Mouse (Mus musculus): ENCODE measurements around the gene Mrpl21. TPM values are rescaled to one million over a fixed set of nuclear protein-coding genes. Genes with fewer than 3 reads are reported as not detected.

Mrpl21 gene
- polyA plus RNA-seq, 1 experiment from 2014 or later = 105 TPM

- no peaks in the 10 kb centered on the region for H3K27me3 ChIP-seq
- no peak overlapping the region for H3K9ac ChIP-seq
- 95% methylated on average over 9 of the region's 9 CpGs for WGBS
- H3K27ac ChIP-seq (replicated peaks) = no peak overlapping the region
- H3K36me3 ChIP-seq = peaks cover 77% of the 10 kb centered on the region
- no peak overlapping the region for H3K4me2 ChIP-seq
- no peaks in the 10 kb centered on the region for H3K9me3 ChIP-seq
- no peak overlapping the region for H3K4me3 ChIP-seq
- H3K4me1 ChIP-seq (replicated peaks) = no peaks in the 10 kb centered on the region
- no peak for ATAC-seq (ENCODE audit: low FRiP score, low read depth)
These were observed 13.4 kb upstream of the Mrpl21 start for GRCm38 (mm10) chr19:3269279-3269678.

GRCm38 (mm10) chr19:3269803-3270202 is 12.9 kb upstream of the Mrpl21 start:
- Histone ChIP-seq H3K36me3 (peaks cover 76% of the 10 kb centered on the region), H3K4me3 (no peak overlapping the region), H3K4me1 (replicated peaks) (no peaks in the 10 kb centered on the region), H3K9me3 (no peaks in the 10 kb centered on the region), H3K4me2 (no peak overlapping the region), H3K27me3 (no peaks in the 10 kb centered on the region), H3K27ac (replicated peaks) (no peak overlapping the region), H3K9ac (no peak overlapping the region)
- no peak for ATAC-seq (ENCODE audit: low FRiP score, low read depth)
- 88% methylated on average over 6 of the region's 6 CpGs for WGBS

GRCm38 (mm10) chr19:3271366-3271765 is 11.3 kb upstream of the Mrpl21 start:
- Histone ChIP-seq H3K36me3 (peaks cover 70% of the 10 kb centered on the region), H3K27me3 (no peaks in the 10 kb centered on the region), H3K9me3 (no peaks in the 10 kb centered on the region), H3K27ac (replicated peaks) (no peak overlapping the region), H3K9ac (no peak overlapping the region), H3K4me2 (no peak overlapping the region), H3K4me3 (no peak overlapping the region), H3K4me1 (replicated peaks) (no peaks in the 10 kb centered on the region)
- 94% methylated on average over 6 of the region's 6 CpGs for WGBS
- no peak for ATAC-seq (ENCODE audit: low FRiP score, low read depth)

- Histone ChIP-seq H3K27me3 (no peaks in the 10 kb centered on the region), H3K4me3 (no peak overlapping the region), H3K9ac (no peak overlapping the region), H3K4me1 (replicated peaks) (no peaks in the 10 kb centered on the region), H3K36me3 (peaks cover 67% of the 10 kb centered on the region), H3K4me2 (no peak overlapping the region), H3K9me3 (no peaks in the 10 kb centered on the region), H3K27ac (replicated peaks) (no peak overlapping the region)
- ATAC-seq (ENCODE audit: low FRiP score, low read depth) = no peak
- 96% methylated on average over 9 of the region's 9 CpGs for WGBS
These were observed 9.4 kb upstream of the Mrpl21 start for GRCm38 (mm10) chr19:3273331-3273730.

- H3K4me3 ChIP-seq = no peak overlapping the region
- peaks cover 66% of the 10 kb centered on the region for H3K36me3 ChIP-seq
- H3K9ac ChIP-seq = no peak overlapping the region
- no peak overlapping the region for H3K27ac ChIP-seq (replicated peaks)
- H3K4me2 ChIP-seq = no peak overlapping the region
- 85% methylated on average over 3 of the region's 3 CpGs for WGBS
- ATAC-seq (ENCODE audit: low FRiP score, low read depth) = peak; percentile 25; the same call in 1 of the 2 replicates
- H3K9me3 ChIP-seq = no peaks in the 10 kb centered on the region
- H3K27me3 ChIP-seq = no peaks in the 10 kb centered on the region
- no peaks in the 10 kb centered on the region; the same call in none of the 2 replicates for H3K4me1 ChIP-seq (replicated peaks)
These were observed 6.8 kb upstream of the Mrpl21 start for GRCm38 (mm10) chr19:3275744-3276365.

GRCm38 (mm10) chr19:3281886-3282285 is 815 bp upstream of the Mrpl21 start:
- H3K4me1 ChIP-seq (replicated peaks) = peaks cover 24% of the 10 kb centered on the region
- H3K9ac ChIP-seq = peak overlapping the region; percentile 80
- peak; percentile 12; the same call in 1 of the 2 replicates for ATAC-seq (ENCODE audit: low FRiP score, low read depth)
- no peaks in the 10 kb centered on the region for H3K9me3 ChIP-seq
- no peak overlapping the region for H3K27ac ChIP-seq (replicated peaks)
- peak overlapping the region; percentile 71 for H3K4me3 ChIP-seq
- H3K27me3 ChIP-seq = no peaks in the 10 kb centered on the region
- WGBS = 71% methylated on average over 4 of the region's 4 CpGs
- peak overlapping the region; percentile 68 for H3K4me2 ChIP-seq
- H3K36me3 ChIP-seq = peaks cover 34% of the 10 kb centered on the region

- no peak overlapping the region for H3K4me3 ChIP-seq
- 81% methylated on average over 1 of the region's 1 CpGs for WGBS
- H3K9ac ChIP-seq = no peak overlapping the region
- H3K36me3 ChIP-seq = peaks cover 51% of the 10 kb centered on the region
- peaks cover 2% of the 10 kb centered on the region; the same call in 1 of the 2 replicates for H3K4me1 ChIP-seq (replicated peaks)
- H3K9me3 ChIP-seq = no peaks in the 10 kb centered on the region
- ATAC-seq (ENCODE audit: low FRiP score, low read depth) = no peak
- no peaks in the 10 kb centered on the region for H3K27me3 ChIP-seq
- no peak overlapping the region for H3K4me2 ChIP-seq
- no peak overlapping the region for H3K27ac ChIP-seq (replicated peaks)
These were observed 6.3 kb downstream of the Mrpl21 start for GRCm38 (mm10) chr19:3289006-3289405.

GRCm38 (mm10) chr19:3292028-3292427 is 9.3 kb downstream of the Mrpl21 start:
- Histone ChIP-seq H3K4me3 (no peak overlapping the region), H3K9ac (no peak overlapping the region), H3K4me1 (replicated peaks) (no peaks in the 10 kb centered on the region), H3K36me3 (peaks cover 41% of the 10 kb centered on the region), H3K9me3 (no peaks in the 10 kb centered on the region), H3K27me3 (no peaks in the 10 kb centered on the region), H3K27ac (replicated peaks) (no peak overlapping the region), H3K4me2 (no peak overlapping the region)
- ATAC-seq (ENCODE audit: low FRiP score, low read depth) = peak; percentile 77
- WGBS = 75% methylated on average over 2 of the region's 2 CpGs

GRCm38 (mm10) chr19:3292993-3293392 is 10.3 kb downstream of the Mrpl21 start:
- no peaks in the 10 kb centered on the region for H3K27me3 ChIP-seq
- H3K4me3 ChIP-seq = no peak overlapping the region
- no peak for ATAC-seq (ENCODE audit: low FRiP score, low read depth)
- 95% methylated on average over 1 of the region's 1 CpGs for WGBS
- H3K27ac ChIP-seq (replicated peaks) = no peak overlapping the region
- H3K4me2 ChIP-seq = no peak overlapping the region
- no peaks in the 10 kb centered on the region for H3K9me3 ChIP-seq
- no peak overlapping the region for H3K9ac ChIP-seq
- peaks cover 37% of the 10 kb centered on the region for H3K36me3 ChIP-seq
- no peaks in the 10 kb centered on the region for H3K4me1 ChIP-seq (replicated peaks)

GRCm38 (mm10) chr19:3295245-3295644 is 12.5 kb downstream of the Mrpl21 start:
- 92% methylated on average over 6 of the region's 6 CpGs for WGBS
- Histone ChIP-seq H3K36me3 (peaks cover 18% of the 10 kb centered on the region), H3K4me2 (no peak overlapping the region), H3K4me3 (no peak overlapping the region), H3K9ac (no peak overlapping the region), H3K27ac (replicated peaks) (no peak overlapping the region), H3K27me3 (no peaks in the 10 kb centered on the region), H3K9me3 (no peaks in the 10 kb centered on the region), H3K4me1 (replicated peaks) (no peaks in the 10 kb centered on the region)
- ATAC-seq (ENCODE audit: low FRiP score, low read depth) = no peak

- Histone ChIP-seq H3K4me2 (no peak overlapping the region), H3K9ac (no peak overlapping the region), H3K27me3 (no peaks in the 10 kb centered on the region), H3K27ac (replicated peaks) (no peak overlapping the region), H3K4me3 (no peak overlapping the region), H3K36me3 (0 out of 2 replicates have a peak, but pooled peaks cover 8% of the 10 kb centered on the region), H3K4me1 (replicated peaks) (no peaks in the 10 kb centered on the region), H3K9me3 (no peaks in the 10 kb centered on the region)
- ATAC-seq (ENCODE audit: low FRiP score, low read depth) = no peak
These were observed 14.3 kb downstream of the Mrpl21 start for GRCm38 (mm10) chr19:3297034-3297433.

GRCm38 (mm10) chr19:3297775-3298174 is 15.1 kb downstream of the Mrpl21 start:
- no peak overlapping the region for H3K9ac ChIP-seq
- no peaks in the 10 kb centered on the region for H3K9me3 ChIP-seq
- H3K27me3 ChIP-seq = no peaks in the 10 kb centered on the region
- no peak overlapping the region for H3K4me2 ChIP-seq
- no peak for ATAC-seq (ENCODE audit: low FRiP score, low read depth)
- H3K27ac ChIP-seq (replicated peaks) = no peak overlapping the region
- 89% methylated on average over 7 of the region's 7 CpGs for WGBS
- H3K4me1 ChIP-seq (replicated peaks) = no peaks in the 10 kb centered on the region
- 0 out of 2 replicates have a peak, but pooled peaks cover 7% of the 10 kb centered on the region for H3K36me3 ChIP-seq
- H3K4me3 ChIP-seq = no peak overlapping the region

GRCm38 (mm10) chr19:3304017-3304416 is 21.3 kb downstream of the Mrpl21 start:
- 73% methylated on average over 4 of the region's 4 CpGs for WGBS
- H3K4me3 ChIP-seq = no peak overlapping the region
- H3K9ac ChIP-seq = no peak overlapping the region
- no peaks in the 10 kb centered on the region for H3K9me3 ChIP-seq
- no peak overlapping the region for H3K27ac ChIP-seq (replicated peaks)
- no peaks in the 10 kb centered on the region for H3K4me1 ChIP-seq (replicated peaks)
- no peak overlapping the region for H3K4me2 ChIP-seq
- no peak for ATAC-seq (ENCODE audit: low FRiP score, low read depth)
- H3K27me3 ChIP-seq = no peaks in the 10 kb centered on the region
- H3K36me3 ChIP-seq = no peaks in the 10 kb centered on the region

All from hindbrain, embryonic 15.5 days (tissue).